15 mouse cellular contexts compared by ENCODE assay signal in genomic region chr5:148494249-148494648, GRCm38 (mm10).
"Had no signal": no experiment of that assay in that cellular context is flagged by ENCODE, and none has a peak within 500 bp of the region (broad histone marks: within the 10 kb centered on the region; RNA-seq: fewer than 3 reads in every experiment).

No protein-coding gene starts in this region.

- H3K4me3 ChIP-seq: limb, embryonic 12.5 days; lung, embryonic 15.5 days; midbrain, embryonic 12.5 days; myocyte; neural tube, embryonic 15.5 days; stomach, embryonic 15.5 days had no signal

- H3K9ac ChIP-seq: limb, embryonic 12.5 days; lung, embryonic 15.5 days; midbrain, embryonic 12.5 days; neural tube, embryonic 15.5 days; stomach, embryonic 15.5 days had no signal

- H3K27ac ChIP-seq: kidney, postnatal 0 days; limb, embryonic 12.5 days; lung, embryonic 15.5 days; midbrain, embryonic 12.5 days; neural tube, embryonic 15.5 days; stomach, embryonic 15.5 days had no signal

- H3K27me3 ChIP-seq: limb, embryonic 12.5 days; lung, embryonic 15.5 days; midbrain, embryonic 12.5 days; neural tube, embryonic 15.5 days; stomach, embryonic 15.5 days had no signal

- H3K9me3 ChIP-seq: lung, embryonic 15.5 days; neural tube, embryonic 15.5 days; stomach, embryonic 15.5 days had no signal

- H3K4me1 ChIP-seq: stomach, embryonic 15.5 days had no signal

- H3K4me2 ChIP-seq: limb, embryonic 12.5 days; lung, embryonic 15.5 days; midbrain, embryonic 12.5 days; neural tube, embryonic 15.5 days; stomach, embryonic 15.5 days had no signal

- H3K36me3 ChIP-seq: limb, embryonic 12.5 days; lung, embryonic 15.5 days; midbrain, embryonic 12.5 days; neural tube, embryonic 15.5 days; stomach, embryonic 15.5 days had no signal

- DNase-seq: kidney, adult 8-10 months; kidney, postnatal 36 days; layer of hippocampus, adult 9-11 months; layer of hippocampus, postnatal 36 days; lung, postnatal 14 days; right cerebral cortex, adult 18-20 months; right cerebral cortex, postnatal 25 days; thymus, postnatal 4 days had no signal
